Mouse (Mus musculus) erythroblast, adult 5-6 weeks (primary cell): ENCODE results near the gene Insig2. TPM values are rescaled to one million over a fixed set of nuclear protein-coding genes. Genes with fewer than 3 reads are reported as not detected.

Experiments
- ATAC-seq: replicated peaks from 2 replicates; pipeline ENCODE4 v1.8.0; 2016; ENCODE audit warnings: moderate number of reproducible peaks, mild to moderate bottlenecking, moderate TSS enrichment, inconsistent platforms; ENCODE audit not compliant: poor library complexity, low FRiP score, severe bottlenecking
- total RNA-seq, 2 experiments: library from RNA; stranded (forward) in 1 of 2; stranded (reverse) in 1 of 2; fragments of 150-400 nt in 1 of 2; fragments of 200-764, 138-1000 nt in 1 of 2; gene quantifications; 2 replicates each; pipeline versions ENCODE4 v1.2.3 to v1.2.4; 2015 to 2017; ENCODE audit warnings: low replicate concordance in 2 of 2

Gene Insig2
- total RNA-seq, 2 experiments from 2014 or later = 6.3 to 13.6 TPM

GRCm38 (mm10) chr1:121327344-121328192, 4.8 kb downstream of the Insig2 start:
- peak; percentile 98 for ATAC-seq

DNA sequence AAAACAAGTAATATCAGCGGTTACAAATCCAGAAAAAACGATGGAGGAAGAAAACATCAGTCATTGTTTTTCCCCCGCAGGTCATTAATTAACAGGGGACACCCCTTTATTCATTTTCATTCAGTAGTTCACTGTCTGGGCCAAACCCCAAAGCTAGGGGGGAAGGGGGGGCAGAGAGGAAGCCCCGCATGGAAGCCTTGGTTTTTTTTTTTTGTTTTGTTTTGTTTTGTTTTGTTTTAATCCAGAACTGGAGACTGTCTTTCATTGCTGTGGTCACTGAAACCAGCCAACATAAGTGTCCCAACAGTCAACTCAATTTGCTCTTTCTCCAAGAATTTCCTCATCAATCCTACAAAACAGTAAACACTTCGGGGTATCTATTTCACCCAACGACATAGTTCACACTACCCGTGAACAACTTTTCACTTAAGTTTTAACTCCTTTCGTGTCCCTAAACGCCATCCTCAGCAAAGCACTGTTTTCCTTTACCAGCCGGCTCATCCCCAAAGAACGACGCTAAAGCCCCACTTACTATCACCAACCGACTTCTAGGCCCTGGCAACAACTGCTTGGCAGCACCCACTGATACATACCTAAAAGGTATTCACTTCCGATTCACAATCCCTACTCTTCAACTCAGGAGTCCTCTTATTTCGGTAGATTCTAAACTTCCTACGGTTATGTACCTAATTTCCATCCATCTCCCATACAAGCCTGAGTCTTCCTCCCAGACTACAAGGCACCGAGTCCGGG, 5.6 kb downstream of the Insig2 start:
- ATAC-seq = 0 out of 2 replicates have a peak, but pooled peaks have one; percentile 18

DNA sequence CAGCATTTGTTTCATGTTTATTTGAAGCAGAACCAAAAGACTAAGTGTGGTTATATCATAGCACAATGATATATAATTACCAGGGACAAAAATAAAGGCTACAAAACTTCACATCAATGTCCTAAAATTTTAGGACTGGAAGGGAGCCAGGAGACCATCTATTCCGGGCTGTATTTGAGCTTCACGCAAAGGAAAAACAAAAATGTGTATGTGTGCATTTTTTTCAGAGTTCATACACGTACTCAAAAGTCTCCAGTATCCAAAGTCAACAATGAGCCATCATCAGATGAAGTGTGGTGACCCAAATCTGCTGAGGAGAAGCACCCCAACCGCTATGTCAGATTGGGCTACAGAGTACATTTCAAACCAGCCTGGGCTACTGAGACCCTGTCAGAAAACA, 8.9 kb downstream of the Insig2 start:
- no peak for ATAC-seq

- ATAC-seq = no peak
Measured at GRCm38 (mm10) chr1:121314766-121315428, 17.5 kb downstream of the Insig2 start.

DNA sequence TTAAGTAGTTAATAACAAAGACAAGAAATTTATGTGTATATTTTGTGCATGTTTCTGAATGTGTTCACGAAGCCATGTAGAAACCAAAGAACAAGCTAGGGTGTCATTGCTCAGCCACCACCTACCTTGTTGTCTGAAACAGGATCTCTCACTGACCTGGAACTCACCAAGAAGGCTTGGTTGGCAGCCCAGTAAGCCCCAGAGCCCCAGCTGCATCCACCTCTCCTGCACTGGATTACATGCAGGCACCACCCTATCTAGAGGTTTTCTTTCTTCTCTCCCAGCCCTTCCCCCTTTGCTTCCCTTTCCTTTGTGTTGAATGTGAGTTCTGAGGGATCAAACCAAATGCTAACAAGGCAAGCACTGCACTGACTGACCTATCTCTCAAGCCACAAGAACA, 19.2 kb downstream of the Insig2 start:
- ATAC-seq = no peak

- no peak for ATAC-seq
Measured at GRCm38 (mm10) chr1:121312326-121312725, 20.1 kb downstream of the Insig2 start.

- ATAC-seq = no peak
Measured at GRCm38 (mm10) chr1:121296717-121297255, 35.6 kb downstream of the Insig2 start.

DNA sequence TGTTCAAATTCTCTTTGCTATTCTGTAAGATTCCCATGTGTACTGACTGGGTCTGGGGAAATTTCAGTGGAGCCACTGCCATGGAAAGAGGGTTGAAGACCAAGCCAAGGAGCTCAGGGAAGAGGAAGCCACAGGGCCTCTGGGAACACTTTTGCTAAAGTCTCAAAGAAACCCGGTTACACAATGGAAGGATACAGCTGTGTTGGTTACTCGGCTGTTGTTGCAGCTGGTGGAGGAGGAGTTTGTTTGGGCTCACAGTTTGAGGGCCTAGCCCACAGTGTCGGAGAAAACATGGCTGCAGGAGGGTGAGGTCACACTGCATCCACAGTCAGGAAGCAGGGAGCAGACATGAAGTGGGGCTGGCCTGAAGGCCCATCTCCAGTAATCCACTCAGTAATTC, 38.8 kb downstream of the Insig2 start:
- ATAC-seq = no peak

DNA sequence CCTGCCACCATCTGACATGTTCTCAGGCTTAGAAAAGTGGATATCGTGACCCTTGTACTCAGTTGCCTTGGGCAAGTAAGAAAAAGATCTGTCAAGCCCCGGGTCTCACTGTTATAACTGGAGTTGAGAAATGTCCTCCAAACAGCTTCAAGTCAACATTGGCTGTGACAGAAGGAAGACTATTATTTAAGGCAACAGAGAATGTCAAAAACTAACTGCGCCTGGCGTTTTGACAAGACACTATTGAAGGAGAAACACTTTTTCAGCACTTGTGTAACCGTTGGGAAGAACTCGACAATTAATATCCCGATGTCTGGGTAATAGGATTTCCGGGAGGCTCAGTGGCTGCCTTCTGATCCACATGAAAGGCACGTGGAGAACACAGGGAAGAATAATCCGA, 41.5 kb downstream of the Insig2 start:
- ATAC-seq = no peak

DNA sequence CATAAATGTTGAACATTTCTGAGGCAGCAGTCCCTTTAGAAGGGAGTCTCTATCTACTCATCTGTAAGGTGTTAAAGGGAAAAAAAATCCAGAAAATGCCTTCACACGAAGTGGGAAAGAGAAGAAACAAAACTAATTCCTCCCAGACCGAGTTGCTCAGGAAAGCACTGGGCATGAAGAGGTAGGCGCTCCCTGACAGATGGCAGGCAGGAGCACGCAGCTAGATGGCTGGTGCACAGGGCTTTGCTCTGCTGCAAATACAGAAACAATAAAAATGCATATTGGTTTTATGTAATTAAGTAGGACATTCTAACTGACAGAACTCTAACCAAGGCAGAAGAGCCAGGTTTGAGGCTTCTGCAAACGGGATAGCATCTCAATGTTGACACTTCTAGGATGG, 42.0 kb downstream of the Insig2 start:
- no peak for ATAC-seq

- ATAC-seq = no peak
Measured at GRCm38 (mm10) chr1:121284197-121284596, 48.2 kb downstream of the Insig2 start.

DNA sequence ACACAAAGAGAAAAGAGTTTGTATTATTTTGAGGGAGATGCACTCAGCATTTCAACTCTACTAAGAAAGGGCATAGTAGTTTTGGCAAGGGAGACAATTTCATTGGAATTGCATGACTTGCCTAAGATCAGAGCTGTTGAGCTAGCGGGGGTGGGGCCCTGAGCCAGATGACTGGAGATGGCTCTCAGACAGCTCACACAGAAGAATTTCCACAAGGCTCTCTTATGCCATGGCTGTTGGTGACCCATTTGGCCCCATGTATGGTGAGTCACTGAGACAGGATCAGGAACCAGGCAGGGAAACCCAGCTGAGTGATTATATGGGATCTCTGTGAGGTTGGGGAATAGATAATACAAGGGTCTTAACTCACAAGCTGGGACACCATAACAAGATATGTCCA, 51.9 kb downstream of the Insig2 start:
- no peak for ATAC-seq

DNA sequence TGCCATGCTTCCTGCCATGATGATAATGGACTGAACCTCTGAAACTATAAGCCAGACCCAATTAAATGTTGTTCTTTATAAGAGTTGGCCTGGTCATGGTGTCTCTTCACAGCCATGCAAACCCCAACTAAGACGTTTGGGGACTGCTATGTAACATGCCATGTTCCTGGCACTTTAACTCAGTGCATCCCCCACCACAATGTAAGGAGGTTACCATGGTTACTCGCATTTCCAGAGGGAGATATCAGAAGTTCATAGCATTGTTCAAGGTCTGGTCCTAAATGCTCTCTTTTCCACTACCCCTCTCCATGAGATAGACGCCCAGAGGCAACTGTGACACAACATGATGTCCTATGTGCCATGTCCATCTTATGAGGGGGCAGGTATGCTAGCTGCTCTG, 54.0 kb downstream of the Insig2 start:
- no peak for ATAC-seq

- ATAC-seq = no peak
Measured at GRCm38 (mm10) chr1:121277466-121277865, 54.9 kb downstream of the Insig2 start.

DNA sequence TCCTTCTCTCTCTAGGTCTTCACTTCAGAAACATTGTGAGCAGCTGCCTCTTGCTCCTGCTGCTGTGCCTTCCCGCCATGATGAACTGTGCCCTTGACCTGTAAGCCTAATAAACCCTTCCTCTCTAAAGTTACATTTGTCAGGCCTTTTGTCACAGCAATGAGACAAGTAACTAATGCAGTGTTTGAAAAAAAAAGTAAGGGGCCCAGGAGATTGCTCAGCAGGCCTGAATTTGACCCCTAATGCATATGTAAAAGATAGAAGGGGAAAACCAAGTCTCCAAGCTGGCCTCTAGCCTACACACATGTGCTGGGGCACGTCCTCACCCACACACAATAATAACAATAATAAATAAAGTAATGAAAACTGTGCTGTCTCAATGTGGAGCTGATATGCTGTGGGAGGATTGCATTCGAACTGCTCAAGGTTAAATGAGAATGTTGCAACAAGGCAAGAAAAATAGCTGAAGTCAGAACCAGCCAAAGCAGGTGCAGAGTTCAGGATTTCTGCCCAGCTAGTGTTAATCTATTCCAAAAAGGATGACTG, 56.4 kb downstream of the Insig2 start:
- no peak for ATAC-seq

GRCm38 (mm10) chr1:121260171-121260741, 72.1 kb downstream of the Insig2 start:
- no peak for ATAC-seq
